In genomic region chr19:53823847-53824246, GRCm38 (mm10) we compare ENCODE assay signal across 16 mouse cellular contexts.
DNase-seq lines count a peak whose midpoint lies in the region; ATAC-seq and TF ChIP-seq lines count a peak whose summit lies in the region.
"Had no signal": no experiment of that assay in that cellular context is flagged by ENCODE, and none has a peak within 500 bp of the region (broad histone marks: within the 10 kb centered on the region; RNA-seq: fewer than 3 reads in every experiment).

No protein-coding gene starts in this region.

- peak; percentile 59 for DNase-seq in gastrocnemius, adult 2 months
- no peak for DNase-seq in gastrocnemius, postnatal 4 days (ENCODE audit: low spot score in 2 of 2)
- DNase-seq in kidney, postnatal 0 days (ENCODE audit: low spot score): peak; percentile 63
- DNase-seq in kidney, adult 18-20 months: no peak
- DNase-seq in limb, embryonic 10.5 days (ENCODE audit: low spot score): no peak
- no peak for DNase-seq in stomach, postnatal 0 days (ENCODE audit: low spot score)
- DNase-seq in cerebellum, postnatal 4 days (ENCODE audit: low spot score in 2 of 2): no peak
- no peak for DNase-seq in layer of hippocampus, adult 2 months (ENCODE audit: low spot score in 2 of 2)
- DNase-seq: adrenal gland, adult 2 months; cerebellum, postnatal 25 days; kidney, postnatal 25 days; layer of hippocampus, postnatal 36 days; retina, postnatal 1 day had no signal

- no peak overlapping the region; the same call in 1 of the 2 replicates for H3K4me3 ChIP-seq in gastrocnemius, adult 2 months
- H3K4me3 ChIP-seq in kidney, postnatal 0 days (replicated peaks; ENCODE audit: low read depth, low read length): no peak overlapping the region
- H3K4me3 ChIP-seq in limb, embryonic 10.5 days: no peak overlapping the region
- H3K4me3 ChIP-seq in stomach, postnatal 0 days (ENCODE audit: low read depth, low read length): no peak overlapping the region
- no peak overlapping the region; the same call in 1 of the 2 replicates for H3K4me3 ChIP-seq in layer of hippocampus, adult 2 months
- H3K4me3 ChIP-seq: megakaryocyte, embryonic 14.5 days had no signal

- H3K27me3 ChIP-seq in kidney, postnatal 0 days (ENCODE audit: insufficient read depth, low read length): no peaks in the 10 kb centered on the region
- H3K27me3 ChIP-seq in limb, embryonic 10.5 days (ENCODE audit: low read depth, poor library complexity, severe bottlenecking): no peaks in the 10 kb centered on the region
- H3K27me3 ChIP-seq in stomach, postnatal 0 days (ENCODE audit: control insufficient read depth, insufficient read depth, low read length): no peaks in the 10 kb centered on the region
- H3K27me3 ChIP-seq: megakaryocyte, embryonic 14.5 days had no signal

- 0 out of 2 replicates have a peak, but pooled peaks have one; percentile 40 for ATAC-seq in kidney, postnatal 0 days (replicated peaks; ENCODE audit: low FRiP score, low read depth)
- ATAC-seq in stomach, postnatal 0 days (ENCODE audit: low FRiP score, low TSS enrichment): no peak
- ATAC-seq: forebrain, embryonic 16.5 days; lung, postnatal 0 days had no signal

- H3K4me1 ChIP-seq in kidney, postnatal 0 days (replicated peaks; ENCODE audit: insufficient read depth, low read length): peaks cover 14% of the 10 kb centered on the region
- H3K4me1 ChIP-seq in limb, embryonic 10.5 days: peaks cover 26% of the 10 kb centered on the region
- no peaks in the 10 kb centered on the region for H3K4me1 ChIP-seq in stomach, postnatal 0 days (replicated peaks; ENCODE audit: control insufficient read depth, insufficient read depth)

- TF ChIP-seq CTCF in gastrocnemius, adult 2 months (IDR thresholded peaks at IDR 0.05): no peak
- no peak for TF ChIP-seq CTCF in kidney, postnatal 0 days (IDR thresholded peaks at IDR 0.05; ENCODE audit: low read depth)
- TF ChIP-seq CTCF in stomach, postnatal 0 days (IDR thresholded peaks at IDR 0.05; ENCODE audit: low read depth): no peak
- no peak for TF ChIP-seq CTCF in layer of hippocampus, adult 2 months (conservative IDR thresholded peaks at IDR 0.05)

- no peaks in the 10 kb centered on the region for H3K36me3 ChIP-seq in kidney, postnatal 0 days (ENCODE audit: insufficient read depth, low read length)
- H3K36me3 ChIP-seq in limb, embryonic 10.5 days: no peaks in the 10 kb centered on the region
- no peaks in the 10 kb centered on the region for H3K36me3 ChIP-seq in stomach, postnatal 0 days (ENCODE audit: control insufficient read depth, insufficient read depth, low read length)

- TF ChIP-seq EP300 in stomach, postnatal 0 days (optimal IDR thresholded peaks at IDR 0.05): no peak

- peak overlapping the region; percentile 89 for H3K27ac ChIP-seq in gastrocnemius, adult 2 months
- H3K27ac ChIP-seq in kidney, postnatal 0 days: peak overlapping the region; percentile 31; the same call in 1 of the 2 replicates
- 0 out of 2 replicates have a peak overlapping the region, but pooled peaks have one; percentile 21 for H3K27ac ChIP-seq in limb, embryonic 10.5 days
- peak overlapping the region; percentile 35; the same call in 1 of the 2 replicates for H3K27ac ChIP-seq in stomach, postnatal 0 days (replicated peaks)
- no peak overlapping the region; the same call in 1 of the 2 replicates for H3K27ac ChIP-seq in layer of hippocampus, adult 2 months

- no peaks in the 10 kb centered on the region for H3K9me3 ChIP-seq in kidney, postnatal 0 days (replicated peaks; ENCODE audit: low read length)
- no peaks in the 10 kb centered on the region for H3K9me3 ChIP-seq in limb, embryonic 10.5 days (replicated peaks)
- H3K9me3 ChIP-seq in stomach, postnatal 0 days (ENCODE audit: control insufficient read depth, low read length): no peaks in the 10 kb centered on the region
- H3K9me3 ChIP-seq: megakaryocyte, embryonic 14.5 days had no signal

- no peak overlapping the region for H3K9ac ChIP-seq in kidney, postnatal 0 days (ENCODE audit: low read depth, low read length)
- H3K9ac ChIP-seq in stomach, postnatal 0 days (ENCODE audit: low read length): no peak overlapping the region

- 35% methylated on average over 6 of the region's 6 CpGs for WGBS in kidney, postnatal 0 days
- WGBS in limb, embryonic 10.5 days: 19% methylated on average over 6 of the region's 6 CpGs
- WGBS in stomach, postnatal 0 days: 44% methylated on average over 6 of the region's 6 CpGs

- intact Hi-C loops in gastrocnemius, adult 2 months (cut with DNase I): loop anchor here (2.0 to 10.0 kb wide), 3 partner anchors 17 to 179 kb away; no protein-coding TSS in a partner anchor

- H3K4me2 ChIP-seq in kidney, postnatal 0 days (ENCODE audit: low read length): no peak overlapping the region
- H3K4me2 ChIP-seq in stomach, postnatal 0 days (replicated peaks; ENCODE audit: low read depth): no peak overlapping the region

Comparison
In these comparisons a context has a peak if more than half of its experiments do, and no peak if none do; other contexts are left out.
1. DNase-seq: peak in gastrocnemius, adult 2 months (single experiment) and kidney, postnatal 0 days (single experiment); none in gastrocnemius, postnatal 4 days (0 of 2), kidney, adult 18-20 months (single experiment), limb, embryonic 10.5 days (single experiment), stomach, postnatal 0 days (single experiment), cerebellum, postnatal 4 days (0 of 2) and layer of hippocampus, adult 2 months (0 of 2).